Mouse (Mus musculus) thymus, adult 2 months (tissue): ENCODE results near the gene Gm10024.

Experiments
- CTCF ChIP-seq: fragments of 200-500 bp; IDR thresholded peaks from 2 replicates; pipeline ENCODE4 v1.5.1; 2012; ENCODE audit warnings: mild to moderate bottlenecking, control low read depth, low read length, moderate library complexity, borderline replicate concordance; ENCODE audit not compliant: control insufficient read depth, poor library complexity, insufficient read depth; ENCODE audit errors: extremely low read depth
- POLR2A ChIP-seq: fragments of 200-500 bp; IDR thresholded peaks from 2 replicates; pipeline ENCODE4 v1.6.1; 2012; ENCODE audit warnings: mild to moderate bottlenecking, low read length, control low read depth, moderate library complexity; ENCODE audit not compliant: control insufficient read depth, poor library complexity, insufficient read depth; ENCODE audit errors: extremely low read depth

DNA sequence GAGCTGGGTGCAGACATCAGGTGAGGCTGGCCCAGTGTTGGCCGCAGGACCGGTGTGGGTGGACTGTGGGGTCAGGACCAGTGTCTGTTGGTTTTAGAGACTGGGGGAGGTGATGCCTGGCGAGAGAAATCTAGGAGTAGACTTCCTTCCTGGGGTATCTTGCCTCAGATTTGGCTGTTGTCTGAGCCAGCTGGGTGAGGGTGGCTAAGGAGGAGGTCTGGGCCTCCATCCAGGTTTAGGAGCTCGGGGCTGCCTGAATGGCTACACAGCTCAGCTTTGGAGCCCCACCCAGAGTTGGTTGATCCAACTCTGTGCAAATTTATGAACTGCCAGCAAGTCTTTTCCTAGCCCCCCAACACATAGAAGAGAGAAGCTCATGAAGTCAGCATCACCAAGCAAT is 43.9 kb upstream of the Gm10024 start:
- TF ChIP-seq POLR2A (no peak), CTCF (no peak)
